Mouse (Mus musculus) activated CD4-positive, CD25-positive, alpha-beta regulatory T cell, adult 4 months (primary cell): ENCODE measurements around the gene Socs7. TPM values are rescaled to one million over a fixed set of nuclear protein-coding genes. Genes with fewer than 3 reads are reported as not detected.
"Not testable (repeated sequence)": the region's sequence is repeated elsewhere in the genome, so short reads cannot be mapped to it uniquely, and the experiment has no call there.

Source experiments
- ATAC-seq: one replicate; pipeline ENCODE4 v1.8.0; 2017
- polyA plus RNA-seq, 2 experiments: library from polyadenylated mRNA; unstranded; fragments of 100-300 nt; shearing (Covaris generic); gene quantifications; one replicate each; pipeline ENCODE4 v1.2.1; 2017

The Socs7 gene
- polyA plus RNA-seq, result 1 to 10 TPM; 6.1 to 7.8 TPM

- ATAC-seq, result peak; percentile 82
These were observed at the start of gene Socs7 for GRCm38 (mm10) chr11:97361948-97362648. Gene Socs7 (plus strand): TSS chr11:97362551.

- ATAC-seq, result not testable (repeated sequence)
These were observed 49.5 kb upstream of the Socs7 start for GRCm38 (mm10) chr11:97312871-97313270.

- ATAC-seq, result no peak
These were observed 48.2 kb upstream of the Socs7 start for GRCm38 (mm10) chr11:97314110-97314509.

- no peak for ATAC-seq
These were observed 47.4 kb upstream of the Socs7 start for GRCm38 (mm10) chr11:97314751-97315503.

GRCm38 (mm10) chr11:97315504-97316503 is 46.5 kb upstream of the Socs7 start, which contains the start of gene Mrpl45:
Gene Mrpl45 (plus strand): TSS chr11:97315716.
- peak; percentile 95 for ATAC-seq

GRCm38 (mm10) chr11:97321197-97321596 is 41.2 kb upstream of the Socs7 start:
- ATAC-seq, result no peak

GRCm38 (mm10) chr11:97321894-97322600 is 40.3 kb upstream of the Socs7 start:
- ATAC-seq, result peak; percentile 86

GRCm38 (mm10) chr11:97325224-97325623 is 37.1 kb upstream of the Socs7 start:
- no peak for ATAC-seq

GRCm38 (mm10) chr11:97328148-97328547 is 34.2 kb upstream of the Socs7 start:
- no peak for ATAC-seq

- ATAC-seq, result no peak
These were observed 32.0 kb upstream of the Socs7 start for GRCm38 (mm10) chr11:97330315-97330714.

GRCm38 (mm10) chr11:97331231-97332190 is 30.8 kb upstream of the Socs7 start:
- no peak for ATAC-seq

GRCm38 (mm10) chr11:97333044-97333443 is 29.3 kb upstream of the Socs7 start:
- ATAC-seq, result no peak

GRCm38 (mm10) chr11:97333896-97334295 is 28.5 kb upstream of the Socs7 start:
- no peak for ATAC-seq

GRCm38 (mm10) chr11:97334400-97334799 is 28.0 kb upstream of the Socs7 start:
- ATAC-seq, result no peak

- ATAC-seq, result no peak
These were observed 26.1 kb upstream of the Socs7 start for GRCm38 (mm10) chr11:97336238-97336637.

- ATAC-seq, result no peak
These were observed 25.5 kb upstream of the Socs7 start for GRCm38 (mm10) chr11:97336751-97337345.

GRCm38 (mm10) chr11:97337363-97337762 is 25.0 kb upstream of the Socs7 start:
- ATAC-seq, result no peak

- no peak for ATAC-seq
These were observed 23.9 kb upstream of the Socs7 start for GRCm38 (mm10) chr11:97338302-97338976.

- ATAC-seq, result no peak
These were observed 23.4 kb upstream of the Socs7 start for GRCm38 (mm10) chr11:97338977-97339315.

- ATAC-seq, result no peak
These were observed 19.2 kb upstream of the Socs7 start for GRCm38 (mm10) chr11:97343175-97343574.
